Mouse (Mus musculus) stomach, embryonic 16.5 days (tissue): ENCODE data around the gene Cracr2b. TPM values are rescaled to one million over a fixed set of nuclear protein-coding genes. Genes with fewer than 3 reads are reported as not detected.

ENCODE experiments used
- ATAC-seq: fragments of 200-750 bp; cut with Nextera tagmentation; 2 replicates; pipeline ENCODE4 v1.8.0; 2017; ENCODE audit warnings: moderate number of reproducible peaks, moderate TSS enrichment; ENCODE audit not compliant: insufficient read depth, low FRiP score
- H3K27ac ChIP-seq: fragments of 300-500 bp; sonication (generic); 2 replicates; pipeline ENCODE4 v1.5.1; 2014; ENCODE audit warnings: low read length
- H3K27me3 ChIP-seq: fragments of 300-500 bp; sonication (generic); 2 replicates; pipeline ENCODE4 v1.6.1; 2014; ENCODE audit warnings: low read length, control low read depth, mixed read lengths; ENCODE audit not compliant: control insufficient read depth, insufficient read depth
- H3K36me3 ChIP-seq: fragments of 300-500 bp; sonication (generic); 2 replicates; pipeline ENCODE4 v1.6.1; 2014; ENCODE audit warnings: low read length; ENCODE audit not compliant: control insufficient read depth, insufficient read depth
- H3K4me1 ChIP-seq: fragments of 300-500 bp; sonication (generic); 2 replicates; pipeline ENCODE4 v1.6.1; 2014; ENCODE audit warnings: low read length, control low read depth, mixed read lengths; ENCODE audit not compliant: control insufficient read depth, insufficient read depth
- H3K4me2 ChIP-seq: fragments of 300-500 bp; sonication (generic); 2 replicates; pipeline ENCODE4 v1.6.1; 2014; ENCODE audit warnings: low read depth, low read length, mixed read lengths
- H3K4me3 ChIP-seq: fragments of 300-500 bp; sonication (generic); replicated peaks from 2 replicates; pipeline ENCODE4 v1.5.1; 2014; ENCODE audit warnings: mild to moderate bottlenecking, low read length
- H3K9ac ChIP-seq: fragments of 300-500 bp; sonication (generic); 2 replicates; pipeline ENCODE4 v1.6.1; 2014; ENCODE audit warnings: low read length
- H3K9me3 ChIP-seq: fragments of 300-500 bp; sonication (generic); replicated peaks from 2 replicates; pipeline ENCODE4 v1.6.1; 2016; ENCODE audit warnings: low read length, control low read depth; ENCODE audit not compliant: control insufficient read depth
- WGBS: fragments of 180-500 bp; shearing (Covaris S2); extraction: QIAGEN DNeasy Blood & Tissue Kit; methylation state at CpG from one replicate; pipeline ENCODE4 v1.1.7; 2014; 5-methylcytosine and 5-hydroxymethylcytosine counted together
- polyA plus RNA-seq: library from polyadenylated mRNA; unstranded; fragments of >200 nt; fragmentation: Nextera tagmentation; extraction: Ambion mirVana; gene quantifications from 2 replicates; pipeline ENCODE4 v1.2.1, GENCODE M21; 2015

The Cracr2b gene
- polyA plus RNA-seq, 1 experiment from 2014 or later = 21.4 TPM

GRCm38 (mm10) chr7:141477578-141478269 is 16.8 kb downstream of the Cracr2b start:
- peak overlapping the region; percentile 97 for H3K27ac ChIP-seq
- 0 out of 2 replicates have a peak, but pooled peaks cover 8% of the 10 kb centered on the region for H3K27me3 ChIP-seq
- H3K4me2 ChIP-seq = peak overlapping the region; percentile 81
- H3K9me3 ChIP-seq = no peaks in the 10 kb centered on the region
- no peak overlapping the region; the same call in 1 of the 2 replicates for H3K4me3 ChIP-seq
- H3K36me3 ChIP-seq = no peaks in the 10 kb centered on the region
- WGBS = 31% methylated on average over 4 of the region's 4 CpGs
- H3K9ac ChIP-seq = peak overlapping the region; percentile 82
- H3K4me1 ChIP-seq = peaks cover 53% of the 10 kb centered on the region
- ATAC-seq = no peak

GRCm38 (mm10) chr7:141478270-141478748 is 17.4 kb downstream of the Cracr2b start:
- Histone ChIP-seq H3K9me3 (no peaks in the 10 kb centered on the region), H3K9ac (0 out of 2 replicates have a peak overlapping the region, but pooled peaks have one; percentile 82), H3K27ac (peak overlapping the region; percentile 97; the same call in 1 of the 2 replicates), H3K27me3 (0 out of 2 replicates have a peak, but pooled peaks cover 8% of the 10 kb centered on the region), H3K4me3 (no peak overlapping the region), H3K36me3 (no peaks in the 10 kb centered on the region), H3K4me2 (no peak overlapping the region), H3K4me1 (peaks cover 55% of the 10 kb centered on the region)
- WGBS = 63% methylated on average over 5 of the region's 5 CpGs
- no peak for ATAC-seq

- ATAC-seq = no peak
- Histone ChIP-seq H3K9me3 (no peaks in the 10 kb centered on the region), H3K4me3 (no peak overlapping the region), H3K9ac (no peak overlapping the region), H3K36me3 (no peaks in the 10 kb centered on the region), H3K27ac (no peak overlapping the region), H3K4me2 (peak overlapping the region; percentile 88), H3K4me1 (peaks cover 49% of the 10 kb centered on the region), H3K27me3 (0 out of 2 replicates have a peak, but pooled peaks cover 8% of the 10 kb centered on the region)
- WGBS = 10% methylated on average over 10 of the region's 10 CpGs
Observed at GRCm38 (mm10) chr7:141480842-141481497, 20.1 kb downstream of the Cracr2b start.

GRCm38 (mm10) chr7:141481498-141482401 is 20.9 kb downstream of the Cracr2b start:
- no peak overlapping the region for H3K27ac ChIP-seq
- no peaks in the 10 kb centered on the region for H3K9me3 ChIP-seq
- H3K36me3 ChIP-seq = no peaks in the 10 kb centered on the region
- H3K4me1 ChIP-seq = peaks cover 42% of the 10 kb centered on the region
- under 1% methylated on average over 81 of the region's 81 CpGs for WGBS
- 0 out of 2 replicates have a peak, but pooled peaks cover 8% of the 10 kb centered on the region for H3K27me3 ChIP-seq
- peak overlapping the region; percentile 88 for H3K4me2 ChIP-seq
- ATAC-seq = peak; percentile 12; the same call in 1 of the 2 replicates
- H3K4me3 ChIP-seq = peak overlapping the region; percentile 49
- peak overlapping the region; percentile 64 for H3K9ac ChIP-seq

DNA sequence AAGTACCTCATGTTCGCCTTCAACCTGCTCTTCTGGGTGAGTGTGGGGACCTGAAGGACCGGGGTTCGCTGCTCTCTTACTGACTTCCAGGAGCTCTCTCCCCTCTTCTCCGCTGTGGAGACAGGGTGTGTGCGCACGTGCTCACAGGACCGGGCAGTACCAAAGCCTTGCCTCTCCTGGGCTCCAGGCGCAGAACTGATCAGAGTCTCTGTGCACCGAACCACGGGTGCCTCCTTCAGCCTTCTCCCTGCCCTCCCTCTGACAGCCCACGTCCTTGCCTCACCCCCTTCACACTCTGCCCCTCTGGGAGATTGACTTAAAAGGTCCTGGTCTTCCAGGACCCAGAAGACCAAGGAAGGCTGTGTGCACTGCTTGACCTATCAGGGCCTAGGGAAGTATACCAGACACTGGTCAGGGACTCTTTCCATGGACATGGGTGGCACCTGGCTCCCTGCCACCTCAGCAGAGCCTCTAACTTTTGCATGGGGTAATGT is 21.7 kb downstream of the Cracr2b start:
- no peak overlapping the region for H3K27ac ChIP-seq
- 19% methylated on average over 11 of the region's 11 CpGs for WGBS
- H3K27me3 ChIP-seq = 0 out of 2 replicates have a peak, but pooled peaks cover 8% of the 10 kb centered on the region
- no peaks in the 10 kb centered on the region for H3K9me3 ChIP-seq
- H3K9ac ChIP-seq = peak overlapping the region; percentile 64
- H3K4me3 ChIP-seq = peak overlapping the region; percentile 49
- no peaks in the 10 kb centered on the region for H3K36me3 ChIP-seq
- H3K4me1 ChIP-seq = peaks cover 33% of the 10 kb centered on the region
- no peak for ATAC-seq
- peak overlapping the region; percentile 88 for H3K4me2 ChIP-seq

DNA sequence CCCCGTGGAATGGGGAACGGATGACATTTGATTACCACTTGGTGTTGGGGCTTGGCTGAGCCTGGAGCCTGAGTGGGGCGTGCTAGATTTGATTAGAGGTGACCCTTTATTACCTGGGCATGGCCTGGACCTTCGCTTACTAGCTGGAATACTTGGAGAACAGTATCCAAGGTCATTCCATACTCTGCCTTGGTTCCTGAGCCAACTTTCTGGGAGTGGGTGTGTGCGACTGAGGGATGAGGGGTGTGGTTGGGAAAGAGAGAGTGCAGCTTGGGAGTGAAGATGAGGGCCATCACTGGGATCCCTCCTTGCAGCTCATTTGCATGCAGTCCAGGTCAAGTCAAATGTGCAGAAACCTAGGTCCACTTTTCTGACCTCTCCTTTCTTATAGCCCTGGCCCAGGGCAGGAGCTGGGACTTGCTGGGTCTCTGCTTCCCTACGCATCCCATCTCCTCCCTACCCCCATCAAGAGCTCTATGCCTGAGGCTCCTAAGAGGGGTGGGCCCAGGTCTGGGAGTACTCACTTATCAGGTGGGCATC is 22.3 kb downstream of the Cracr2b start:
- no peak overlapping the region for H3K27ac ChIP-seq
- no peaks in the 10 kb centered on the region for H3K36me3 ChIP-seq
- WGBS = 78% methylated on average over 6 of the region's 6 CpGs
- H3K9me3 ChIP-seq = no peaks in the 10 kb centered on the region
- no peak overlapping the region for H3K4me2 ChIP-seq
- H3K4me1 ChIP-seq = peaks cover 27% of the 10 kb centered on the region
- H3K27me3 ChIP-seq = 0 out of 2 replicates have a peak, but pooled peaks cover 8% of the 10 kb centered on the region
- no peak for ATAC-seq
- no peak overlapping the region for H3K4me3 ChIP-seq
- no peak overlapping the region for H3K9ac ChIP-seq

DNA sequence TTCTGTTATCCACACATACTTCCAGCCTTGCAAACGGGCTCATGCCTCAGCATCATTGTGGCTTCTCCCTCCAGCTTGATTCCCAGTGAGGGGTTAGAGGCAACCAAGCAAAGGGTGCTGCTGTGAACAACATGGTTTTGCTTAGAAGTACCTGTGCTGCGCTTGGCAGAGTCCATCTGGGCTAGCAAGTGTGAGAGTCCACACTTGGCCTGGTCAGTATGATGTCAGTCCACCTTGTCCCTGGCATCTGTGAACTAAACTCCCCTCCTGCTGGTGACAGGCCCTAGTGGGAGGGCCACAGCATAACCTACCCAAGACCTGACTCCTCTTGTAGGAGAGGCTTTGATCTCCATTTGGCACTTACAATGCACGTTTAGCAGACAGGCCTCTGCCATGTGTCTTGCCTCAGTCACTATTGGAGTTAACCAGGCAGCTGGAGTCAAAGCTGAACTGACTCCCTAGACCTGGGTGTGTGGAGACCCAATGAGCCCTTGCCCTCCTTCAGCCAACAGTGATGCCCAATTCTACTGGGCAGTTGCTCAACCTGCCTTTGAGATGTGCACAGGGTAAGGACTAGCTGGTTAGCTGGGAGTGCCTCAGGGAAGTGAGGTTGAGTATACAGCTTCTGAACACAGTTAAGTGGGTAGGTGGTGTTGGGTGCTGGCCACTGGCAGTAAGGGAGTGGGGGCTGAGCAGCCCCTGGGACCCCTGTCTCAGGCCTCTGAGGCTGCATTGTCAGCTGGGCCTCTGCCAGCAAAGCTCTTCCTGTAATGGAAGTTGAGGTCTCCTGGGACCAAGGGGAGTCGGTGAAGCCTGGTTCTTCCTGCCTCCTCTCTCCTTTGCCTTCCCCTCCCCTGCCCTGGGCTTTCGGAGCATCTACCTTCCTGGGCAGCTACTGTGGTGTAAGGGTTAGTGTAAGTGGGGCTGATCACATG is 23.6 kb downstream of the Cracr2b start:
- peaks cover 24% of the 10 kb centered on the region for H3K4me1 ChIP-seq
- no peak overlapping the region for H3K27ac ChIP-seq
- 67% methylated on average over 5 of the region's 5 CpGs for WGBS
- H3K4me3 ChIP-seq = no peak overlapping the region
- H3K4me2 ChIP-seq = no peak overlapping the region
- H3K9ac ChIP-seq = no peak overlapping the region
- 0 out of 2 replicates have a peak, but pooled peaks cover 8% of the 10 kb centered on the region for H3K27me3 ChIP-seq
- ATAC-seq = no peak
- H3K9me3 ChIP-seq = no peaks in the 10 kb centered on the region
- H3K36me3 ChIP-seq = no peaks in the 10 kb centered on the region
